Mouse (Mus musculus) olfactory bulb, adult 2 months (tissue): ENCODE measurements around the gene Rgmb.

ENCODE experiments used
- CTCF ChIP-seq: fragments of 200-500 bp; IDR thresholded peaks from 2 replicates; pipeline ENCODE4 v1.5.1; 2012; ENCODE audit warnings: low read depth, mild to moderate bottlenecking, low read length, moderate library complexity; ENCODE audit not compliant: insufficient read depth
- POLR2A ChIP-seq: fragments of 200-500 bp; IDR thresholded peaks from 2 replicates; pipeline ENCODE4 v1.6.1; 2012; ENCODE audit warnings: mild to moderate bottlenecking, low read depth, low read length, moderate library complexity; ENCODE audit not compliant: insufficient read depth

DNA sequence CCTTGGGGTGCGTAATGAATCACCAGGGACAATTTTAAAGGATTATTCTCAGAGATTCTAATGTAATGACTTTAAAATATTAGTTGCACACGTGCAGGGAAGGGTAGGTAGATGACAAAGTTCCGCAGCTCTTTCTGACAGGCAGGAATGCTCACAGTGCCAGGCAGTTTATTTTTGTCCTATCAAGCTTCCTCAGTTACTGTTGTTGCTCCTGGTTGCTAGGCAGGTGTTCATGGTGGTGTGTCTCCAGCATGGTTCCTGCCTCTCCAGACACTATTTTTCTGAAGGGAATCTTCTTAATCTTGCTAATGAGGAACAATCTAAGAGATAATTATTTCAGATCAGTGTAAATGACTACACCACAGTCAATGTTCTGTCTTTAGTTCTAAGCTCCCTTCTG lies 19.7 kb upstream of the Rgmb start:
- no peak for TF ChIP-seq CTCF
- no peak for TF ChIP-seq POLR2A
